Mouse (Mus musculus) NIH3T3 (cell line): ENCODE measurements around the gene Vmn1r4.
A peak's percentile ranks its signal among the peaks of the same experiment; 100 is the strongest.

Source experiments
- DNase-seq: peaks from one replicate; pipeline ENCODE4 v3.0.0-alpha.2; 2012; ENCODE audit warnings: low read depth

Vmn1r4 gene

DNA sequence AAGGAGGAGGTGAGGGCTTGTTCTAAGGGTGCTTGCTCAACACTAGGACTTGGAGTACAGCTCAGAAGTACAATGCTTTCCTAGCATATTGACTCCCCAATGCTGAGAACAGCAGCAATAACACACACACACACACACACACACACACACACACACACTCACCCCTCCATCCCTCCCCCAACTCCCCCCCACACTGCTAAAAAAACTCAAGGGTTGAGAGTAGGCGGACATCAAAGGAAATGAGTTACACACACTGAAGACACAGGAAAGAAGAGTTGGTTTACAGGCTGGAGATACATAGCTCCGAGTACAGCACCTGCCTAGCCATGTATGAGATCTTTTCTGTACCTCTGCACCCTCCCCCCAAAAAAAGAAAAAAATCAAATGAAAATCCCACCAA, 7.5 kb upstream of the Vmn1r4 start:
- no peak for DNase-seq

DNA sequence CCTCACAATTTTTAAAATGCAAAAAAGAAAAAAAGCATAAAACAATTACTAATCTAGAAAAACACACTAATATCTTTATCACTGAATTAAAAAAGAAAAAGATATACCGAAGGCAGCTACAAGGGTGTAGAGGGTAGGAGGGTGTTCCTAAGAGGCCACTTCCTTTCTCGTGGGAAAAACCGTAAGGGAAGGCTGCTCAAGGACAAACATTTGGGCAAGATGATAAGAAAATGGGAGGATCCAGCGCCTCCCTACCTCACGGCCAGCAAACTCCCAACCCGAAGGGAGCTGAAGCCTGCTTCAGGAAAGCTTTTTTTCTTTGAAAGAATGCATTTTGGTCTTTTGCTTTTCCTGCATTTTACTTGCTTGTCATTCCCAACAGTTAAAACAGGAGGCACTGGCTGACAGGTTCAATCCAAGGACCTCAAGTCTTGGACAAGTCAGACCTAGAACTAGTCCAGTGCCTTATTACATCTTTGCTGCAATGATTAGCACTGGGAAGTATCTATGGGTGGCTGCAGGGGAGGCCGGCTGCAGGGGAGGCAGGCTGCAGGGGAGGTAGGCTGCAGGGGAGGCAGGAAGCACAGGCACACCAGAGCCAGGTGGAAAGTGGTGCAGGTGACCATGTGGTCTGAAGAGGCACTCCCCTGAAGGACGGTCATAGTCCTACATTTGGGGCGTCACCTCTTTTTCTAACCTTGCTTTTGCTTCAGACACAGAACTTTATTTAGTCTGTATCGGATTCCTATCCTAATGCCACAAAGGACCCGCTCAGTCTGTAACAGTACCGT, 6.0 kb upstream of the Vmn1r4 start:
- DNase-seq: no peak

DNA sequence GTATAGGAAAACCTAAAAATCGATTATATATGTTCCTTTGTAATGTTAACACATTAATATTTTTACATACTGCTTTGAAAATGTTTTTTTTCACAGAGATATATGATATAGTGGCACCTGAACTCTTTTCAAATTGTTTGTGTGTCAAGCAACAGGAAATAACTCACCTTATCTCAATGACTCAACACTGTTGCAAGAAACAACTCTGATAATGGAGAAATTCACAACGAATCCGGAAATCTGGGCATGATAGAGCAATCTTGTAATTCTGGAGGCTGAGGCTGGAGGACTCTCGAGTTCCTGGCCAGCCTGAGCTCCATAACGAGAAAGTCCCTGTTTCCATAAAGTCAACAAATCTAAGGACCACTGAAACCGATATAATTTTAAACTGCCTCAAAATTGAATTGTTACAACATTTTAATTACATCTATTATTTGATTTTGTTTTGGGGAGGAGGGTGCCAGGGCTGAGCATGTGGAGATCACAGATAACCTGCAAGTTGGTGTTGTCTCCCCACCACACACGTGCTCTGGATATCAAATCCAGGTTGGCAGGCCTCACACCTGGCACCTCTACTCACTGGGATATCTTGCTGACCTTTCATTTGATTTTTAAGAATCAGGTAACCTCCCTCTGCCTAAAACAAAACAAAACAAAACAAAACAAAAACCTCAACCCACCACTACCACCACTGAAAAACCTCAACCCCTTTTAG, 4.3 kb upstream of the Vmn1r4 start:
- DNase-seq: no peak

DNA sequence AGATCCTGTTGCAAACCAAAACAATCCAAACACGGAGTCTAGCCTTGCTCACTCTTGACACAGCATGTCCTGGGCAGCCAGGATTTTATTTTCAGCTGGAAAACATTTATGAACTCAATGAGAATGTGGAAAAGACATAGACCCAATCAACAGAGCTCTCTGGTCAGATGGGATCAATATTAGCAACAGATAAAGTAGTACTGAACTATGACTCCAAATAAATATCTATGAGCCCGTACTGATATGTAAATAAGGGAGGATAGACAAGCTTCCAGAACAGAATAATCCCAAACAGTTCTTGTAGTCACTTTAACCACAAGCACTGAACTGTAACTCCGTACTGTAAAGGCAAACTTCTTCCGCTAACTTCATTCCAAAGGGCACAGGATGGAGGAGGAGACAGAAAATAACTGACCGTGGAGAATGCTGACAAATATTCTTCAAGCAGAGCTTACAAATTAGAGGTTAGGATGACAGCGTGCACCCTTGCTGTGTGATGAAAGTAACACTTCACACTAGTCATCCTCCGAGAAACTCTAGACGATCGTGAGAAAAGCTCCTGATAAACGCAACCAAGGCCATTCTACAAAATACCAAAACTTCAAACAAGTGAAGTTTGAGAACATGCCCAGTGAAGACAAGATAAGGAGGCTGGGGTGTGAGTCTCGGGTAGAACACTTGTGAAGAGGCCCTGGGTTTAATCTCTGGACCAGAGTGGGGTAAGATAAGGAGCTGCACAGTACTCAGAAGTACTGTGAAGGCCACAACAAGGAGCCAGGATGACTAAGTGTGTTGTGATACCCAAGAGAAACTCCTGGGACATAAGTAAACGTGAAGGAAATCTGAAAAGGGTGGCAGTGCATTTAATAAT, 3.4 kb upstream of the Vmn1r4 start:
- no peak for DNase-seq

DNA sequence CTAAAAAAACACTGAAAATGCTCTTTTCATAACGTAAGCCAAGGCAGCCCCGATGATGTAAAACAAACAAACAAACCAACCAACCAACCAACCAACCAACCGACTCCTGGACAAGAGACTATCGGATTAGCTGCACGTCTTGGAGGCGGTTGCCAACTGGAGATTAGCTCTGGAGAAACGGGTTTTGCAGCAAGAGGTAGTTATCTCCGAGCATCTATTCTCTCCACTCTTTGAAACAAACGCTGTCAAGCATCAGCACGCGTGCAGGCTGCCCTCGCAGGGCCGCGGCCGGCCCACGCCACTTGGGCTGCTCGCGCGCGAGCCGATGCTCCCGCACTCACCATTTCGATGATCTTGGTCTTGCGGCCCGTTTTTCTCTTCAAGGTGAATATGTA, 487 bp upstream of the Vmn1r4 start:
- no peak for DNase-seq

DNA sequence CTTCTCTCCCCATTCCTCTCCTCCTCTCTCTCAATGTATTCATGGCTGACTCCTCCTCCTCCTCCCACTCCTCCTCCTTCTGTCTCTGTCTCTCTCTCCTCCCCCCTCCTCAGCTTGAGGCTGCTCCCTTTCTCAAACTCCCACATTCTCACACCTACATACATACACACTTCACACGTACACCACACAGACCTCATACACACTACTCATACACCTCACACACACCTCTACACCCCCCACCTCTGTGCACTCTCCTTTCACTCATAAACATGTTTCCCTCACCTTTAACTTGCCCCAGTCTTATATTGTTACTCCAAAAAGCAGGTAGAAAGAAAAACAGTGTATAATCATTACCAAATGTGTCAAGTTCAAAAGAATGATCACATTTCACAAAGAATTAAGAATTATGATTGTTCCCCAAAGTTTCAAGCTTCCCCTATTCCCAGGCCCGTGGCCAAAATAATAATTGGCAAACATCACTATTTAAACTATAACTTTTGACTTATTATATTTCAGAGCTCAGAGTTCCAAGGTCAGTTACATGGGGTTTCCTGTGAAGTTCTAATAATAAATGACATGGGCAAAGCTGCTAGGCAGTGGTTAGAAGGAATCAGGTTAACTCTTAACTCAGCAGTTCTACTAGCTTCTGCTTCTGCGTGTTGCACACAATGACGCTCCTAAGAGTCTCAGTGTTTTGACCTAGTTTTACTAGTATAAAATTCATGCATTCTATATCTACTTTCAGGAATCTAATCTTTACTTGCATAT, 8.0 kb downstream of the Vmn1r4 start:
- no peak for DNase-seq

DNA sequence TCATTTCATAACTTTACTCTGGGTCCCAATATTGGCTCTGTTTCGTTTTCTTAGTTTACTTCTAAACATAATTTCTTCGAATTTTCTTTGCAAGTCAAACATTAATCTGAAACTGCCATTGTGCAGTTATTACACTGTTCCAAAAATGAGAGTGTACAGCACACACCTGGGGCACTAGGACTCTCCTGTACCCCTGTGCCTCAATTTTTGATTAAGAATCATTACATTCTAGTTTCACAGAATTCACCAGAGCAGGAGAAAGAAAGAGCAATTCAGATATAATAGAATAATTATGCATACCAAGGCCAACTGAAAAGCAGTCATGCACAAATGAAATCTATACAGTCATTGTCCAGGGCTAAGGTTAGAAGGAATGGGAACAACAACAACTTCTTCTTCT, 8.6 kb downstream of the Vmn1r4 start:
- no peak for DNase-seq

DNA sequence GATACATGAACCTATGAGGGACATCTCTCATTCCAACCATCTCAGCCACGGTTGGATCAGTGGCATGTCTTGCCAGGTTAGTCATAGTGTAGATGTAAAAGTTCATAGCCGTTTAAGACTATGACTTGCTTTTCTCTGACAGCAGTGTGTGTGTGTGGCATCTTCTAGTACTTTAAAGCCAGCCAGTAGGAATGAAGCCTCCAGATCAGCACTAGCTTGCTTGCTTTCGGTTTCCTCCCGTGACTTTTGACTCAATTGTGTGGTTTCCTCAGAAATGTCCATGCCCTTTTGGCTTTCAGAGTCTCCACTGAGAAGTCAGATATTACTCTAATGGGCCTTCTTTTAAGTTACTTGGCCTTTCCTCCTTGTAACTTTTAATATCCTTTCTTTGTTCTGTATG, 10.6 kb downstream of the Vmn1r4 start:
- peak; percentile 14 for DNase-seq

DNA sequence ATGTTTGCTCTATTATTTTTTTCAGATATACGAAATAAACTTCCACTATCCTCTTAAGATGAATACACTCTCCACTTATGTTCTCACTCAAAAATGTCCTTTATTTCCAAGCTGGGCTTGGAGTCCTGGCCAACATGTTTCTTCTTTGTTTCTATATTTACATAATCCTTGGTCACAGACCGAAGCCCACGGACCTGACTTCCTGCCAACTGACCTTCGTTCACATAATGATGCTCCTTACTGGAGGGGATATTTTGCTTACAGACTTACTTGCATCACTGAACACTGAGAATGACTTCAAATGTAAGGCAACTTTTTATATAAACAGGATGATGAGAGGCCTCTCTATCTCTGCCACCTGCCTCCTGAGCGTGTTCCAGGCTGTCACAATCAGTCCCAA, 32.6 kb downstream of the Vmn1r4 start:
- no peak for DNase-seq

DNA sequence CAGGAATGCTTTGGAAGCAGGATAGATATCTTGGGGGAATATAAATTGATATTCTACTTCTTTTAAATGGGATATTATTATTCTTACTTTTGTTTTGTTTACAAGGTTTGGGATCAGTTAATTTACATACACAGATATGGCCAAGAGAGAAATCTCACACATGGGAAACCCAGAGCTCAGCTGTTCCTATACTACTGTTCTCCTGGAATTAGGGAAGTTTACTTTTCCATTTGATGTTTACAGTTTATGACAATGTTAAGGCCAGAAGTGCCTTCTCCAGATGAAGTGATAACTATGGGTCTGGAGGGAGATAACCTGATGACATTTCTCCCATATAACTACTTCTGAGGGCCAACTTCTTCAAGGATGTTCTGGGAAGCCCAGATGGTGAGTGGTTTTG, 46.2 kb downstream of the Vmn1r4 start, which contains the start of gene Vmn1r5:
TSS of gene Vmn1r5 (plus strand) at position 301 of the 400 bp plus-strand sequence.
- no peak for DNase-seq

DNA sequence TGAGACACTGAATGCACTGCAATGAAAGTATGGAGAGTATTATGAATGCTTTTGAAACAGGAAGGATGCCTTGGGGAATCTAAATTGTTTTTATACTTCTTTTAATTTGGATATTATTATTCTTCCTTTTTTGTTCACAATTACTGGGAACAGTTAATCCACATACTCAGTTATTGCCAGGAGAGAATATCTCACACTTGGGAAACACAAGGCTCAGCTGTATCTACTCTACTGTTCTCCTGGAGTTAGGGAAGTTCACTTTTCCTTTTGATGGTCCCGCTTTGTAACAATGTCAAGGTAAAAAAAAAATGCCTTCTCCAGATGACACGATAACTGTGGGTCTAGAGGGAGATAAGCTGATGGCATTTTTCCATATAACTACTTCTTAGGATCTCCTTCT, 73.1 kb downstream of the Vmn1r4 start, which contains the start of gene Vmn1r6:
TSS of gene Vmn1r6 (plus strand) at position 301 of the 400 bp plus-strand sequence.
- DNase-seq: no peak
